Mouse (Mus musculus): ENCODE data around the gene Thyn1. TPM values are rescaled to one million over a fixed set of nuclear protein-coding genes. Genes with fewer than 3 reads are reported as not detected.

Thyn1 gene
- polyA plus RNA-seq, 1 experiment: 0.14 TPM

- Histone ChIP-seq H3K4me3 (replicated peaks) (no peak overlapping the region), H3K27me3 (ENCODE audit: control insufficient read depth) (no peaks in the 10 kb centered on the region), H3K4me1 (ENCODE audit: control insufficient read depth) (peaks cover 38% of the 10 kb centered on the region), H3K36me3 (ENCODE audit: control insufficient read depth) (peaks cover 11% of the 10 kb centered on the region), H3K9me3 (ENCODE audit: control insufficient read depth, low read length) (no peaks in the 10 kb centered on the region)
- TF ChIP-seq TAL1 (IDR thresholded peaks at IDR 0.05; ENCODE audit: low read length): no peak
- no peak for TF ChIP-seq GATA1 (IDR thresholded peaks at IDR 0.05; ENCODE audit: low read length)
These were observed 27.2 kb downstream of the Thyn1 start for GRCm38 (mm10) chr9:27026708-27027107.

GRCm38 (mm10) chr9:27029022-27029827, 29.7 kb downstream of the Thyn1 start:
- H3K4me1 ChIP-seq (ENCODE audit: control insufficient read depth): peaks cover 55% of the 10 kb centered on the region
- no peaks in the 10 kb centered on the region for H3K27me3 ChIP-seq (ENCODE audit: control insufficient read depth)

GRCm38 (mm10) chr9:27029828-27030762, 30.6 kb downstream of the Thyn1 start, which contains the start of the genes Vps26b and Ncapd3:
Vps26b (minus strand) TSS chr9:27030065.
Ncapd3 (plus strand) TSS chr9:27030175.
- Histone ChIP-seq H3K27me3 (ENCODE audit: control insufficient read depth) (no peaks in the 10 kb centered on the region), H3K4me1 (ENCODE audit: control insufficient read depth) (peaks cover 59% of the 10 kb centered on the region), H3K9me3 (ENCODE audit: control insufficient read depth, low read length) (no peaks in the 10 kb centered on the region), H3K4me3 (replicated peaks) (peak within 1 kb of the TSS; percentile 100), H3K36me3 (ENCODE audit: control insufficient read depth) (peaks cover 32% of the 10 kb centered on the region)
- no peak for TF ChIP-seq GATA1 (IDR thresholded peaks at IDR 0.05; ENCODE audit: low read length)

More at GRCm38 (mm10) chr9:27029022-27029827, 29.7 kb downstream of the Thyn1 start:
- no peaks in the 10 kb centered on the region for H3K9me3 ChIP-seq (ENCODE audit: control insufficient read depth, low read length)
- H3K4me3 ChIP-seq (replicated peaks): peak overlapping the region; percentile 100
- TF ChIP-seq TAL1 (IDR thresholded peaks at IDR 0.05; ENCODE audit: low read length) (no peak), GATA1 (IDR thresholded peaks at IDR 0.05; ENCODE audit: low read length) (no peak)
- H3K36me3 ChIP-seq (ENCODE audit: control insufficient read depth): peaks cover 23% of the 10 kb centered on the region

- peaks cover 37% of the 10 kb centered on the region for H3K36me3 ChIP-seq (ENCODE audit: control insufficient read depth)
- H3K27me3 ChIP-seq (ENCODE audit: control insufficient read depth): no peaks in the 10 kb centered on the region
- TF ChIP-seq GATA1 (IDR thresholded peaks at IDR 0.05; ENCODE audit: low read length) (no peak), TAL1 (IDR thresholded peaks at IDR 0.05; ENCODE audit: low read length) (no peak)
- H3K4me3 ChIP-seq (replicated peaks): peak overlapping the region; percentile 100
- peaks cover 61% of the 10 kb centered on the region for H3K4me1 ChIP-seq (ENCODE audit: control insufficient read depth)
- H3K9me3 ChIP-seq (ENCODE audit: control insufficient read depth, low read length): no peaks in the 10 kb centered on the region
These were observed 31.2 kb downstream of the Thyn1 start for GRCm38 (mm10) chr9:27030763-27031100.

GRCm38 (mm10) chr9:27043892-27044291, 44.4 kb downstream of the Thyn1 start:
- no peak overlapping the region for H3K4me3 ChIP-seq (replicated peaks)
- peaks cover 99% of the 10 kb centered on the region for H3K36me3 ChIP-seq (ENCODE audit: control insufficient read depth)
- no peaks in the 10 kb centered on the region for H3K9me3 ChIP-seq (ENCODE audit: control insufficient read depth, low read length)
- TF ChIP-seq GATA1 (IDR thresholded peaks at IDR 0.05; ENCODE audit: low read length) (no peak), TAL1 (IDR thresholded peaks at IDR 0.05; ENCODE audit: low read length) (no peak)
- H3K4me1 ChIP-seq (ENCODE audit: control insufficient read depth): no peaks in the 10 kb centered on the region
- H3K27me3 ChIP-seq (ENCODE audit: control insufficient read depth): no peaks in the 10 kb centered on the region

GRCm38 (mm10) chr9:27049492-27049891, 50.0 kb downstream of the Thyn1 start:
- TF ChIP-seq GATA1 (IDR thresholded peaks at IDR 0.05; ENCODE audit: low read length) (no peak), TAL1 (IDR thresholded peaks at IDR 0.05; ENCODE audit: low read length) (no peak)
- Histone ChIP-seq H3K36me3 (ENCODE audit: control insufficient read depth) (peaks cover 100% of the 10 kb centered on the region), H3K9me3 (ENCODE audit: control insufficient read depth, low read length) (no peaks in the 10 kb centered on the region), H3K4me3 (replicated peaks) (no peak overlapping the region), H3K27me3 (ENCODE audit: control insufficient read depth) (no peaks in the 10 kb centered on the region), H3K4me1 (ENCODE audit: control insufficient read depth) (no peaks in the 10 kb centered on the region)

Other genes starting within 250 kb of the Thyn1 start
- gene Glb1l2, start 193.2 kb upstream of the Thyn1 start, polyA plus RNA-seq (2012): not detected in 2 replicates
- gene Glb1l3, start 138.8 kb upstream of the Thyn1 start, polyA plus RNA-seq (2012): not detected in 2 replicates
- not detected in 2 replicates for gene Gm1110, start 76.6 kb upstream of the Thyn1 start, polyA plus RNA-seq (2012)
- gene Acad8, start 144 bp upstream of the Thyn1 start, polyA plus RNA-seq (2012): 0.09 and 0.10 TPM in 2 replicates
- 1.0 and 1.1 TPM in 2 replicates for gene Vps26b, start 30.4 kb downstream of the Thyn1 start, polyA plus RNA-seq (2012)
- 1.2 and 1.5 TPM in 2 replicates for gene Ncapd3, start 30.5 kb downstream of the Thyn1 start, polyA plus RNA-seq (2012)
- 0.02 and 0.03 TPM in 2 replicates for gene Jam3, start 155.7 kb downstream of the Thyn1 start, polyA plus RNA-seq (2012)